Mouse (Mus musculus): ENCODE results near the gene Saysd1. TPM values are rescaled to one million over a fixed set of nuclear protein-coding genes. Genes with fewer than 3 reads are reported as not detected.

Gene Saysd1
- total and polyA plus RNA-seq, 3 experiments, result 2.8 to 7.9 (median 2.8) TPM

- H3K4me3 ChIP-seq (ENCODE audit: low read depth, low read length), result no peak overlapping the region; the same call in 1 of the 2 replicates
- DNase-seq (ENCODE audit: low spot score) (no peak), ATAC-seq (ENCODE audit: extremely low read depth, insufficient number of reproducible peaks, low FRiP score, poor library complexity, severe bottlenecking) (no peak)
- TF ChIP-seq CTCF (IDR thresholded peaks at IDR 0.05; ENCODE audit: low read depth, low read length) (no peak), GATA2 (IDR thresholded peaks at IDR 0.05; ENCODE audit: borderline replicate concordance, low read depth, low read length) (no peak), TAL1 (conservative IDR thresholded peaks at IDR 0.05; ENCODE audit: low read depth, low read length) (no peak), GATA1 (IDR thresholded peaks at IDR 0.05; ENCODE audit: borderline replicate concordance, low read length) (no peak), POLR2AphosphoS5 (IDR thresholded peaks at IDR 0.05; ENCODE audit: insufficient replicate concordance, low read depth, low read length) (no peak)
- peaks cover 73% of the 10 kb centered on the region for H3K36me3 ChIP-seq (replicated peaks)
- H3K4me1 ChIP-seq (ENCODE audit: insufficient read depth, low read depth, low read length), result peaks cover 96% of the 10 kb centered on the region
- no peaks in the 10 kb centered on the region for H3K27me3 ChIP-seq (ENCODE audit: insufficient read depth, low read length)
- no peaks in the 10 kb centered on the region for H3K9me3 ChIP-seq (replicated peaks)
Observed at GRCm38 (mm10) chr14:20169251-20169650, 30.9 kb upstream of the Saysd1 start.

GRCm38 (mm10) chr14:20168478-20168877 lies 30.1 kb upstream of the Saysd1 start:
- DNase-seq (ENCODE audit: low spot score), result no peak
- peaks cover 88% of the 10 kb centered on the region for H3K4me1 ChIP-seq (ENCODE audit: insufficient read depth, low read depth, low read length)
- ATAC-seq (ENCODE audit: extremely low read depth, insufficient number of reproducible peaks, low FRiP score, poor library complexity, severe bottlenecking), result no peak
- no peaks in the 10 kb centered on the region for H3K9me3 ChIP-seq (replicated peaks)
- no peaks in the 10 kb centered on the region for H3K27me3 ChIP-seq (ENCODE audit: insufficient read depth, low read length)
- no peak for TF ChIP-seq CTCF (IDR thresholded peaks at IDR 0.05; ENCODE audit: low read depth, low read length)
- no peak for TF ChIP-seq GATA1 (IDR thresholded peaks at IDR 0.05; ENCODE audit: borderline replicate concordance, low read length)
- no peak for TF ChIP-seq POLR2AphosphoS5 (IDR thresholded peaks at IDR 0.05; ENCODE audit: insufficient replicate concordance, low read depth, low read length)
- no peak for TF ChIP-seq GATA2 (IDR thresholded peaks at IDR 0.05; ENCODE audit: borderline replicate concordance, low read depth, low read length)
- no peak for TF ChIP-seq TAL1 (conservative IDR thresholded peaks at IDR 0.05; ENCODE audit: low read depth, low read length)
- no peak overlapping the region for H3K4me3 ChIP-seq (ENCODE audit: low read depth, low read length)
- H3K36me3 ChIP-seq (replicated peaks), result peaks cover 79% of the 10 kb centered on the region

- no peak for TF ChIP-seq TAL1 (conservative IDR thresholded peaks at IDR 0.05; ENCODE audit: low read depth, low read length)
- TF ChIP-seq CTCF (IDR thresholded peaks at IDR 0.05; ENCODE audit: low read depth, low read length), result no peak
- TF ChIP-seq POLR2AphosphoS5 (IDR thresholded peaks at IDR 0.05; ENCODE audit: insufficient replicate concordance, low read depth, low read length), result no peak
- ATAC-seq (ENCODE audit: extremely low read depth, insufficient number of reproducible peaks, low FRiP score, poor library complexity, severe bottlenecking), result no peak
- no peak for DNase-seq (ENCODE audit: low spot score)
- H3K4me3 ChIP-seq (ENCODE audit: low read depth, low read length), result no peak overlapping the region
- peaks cover 84% of the 10 kb centered on the region for H3K36me3 ChIP-seq (replicated peaks)
- H3K4me1 ChIP-seq (ENCODE audit: insufficient read depth, low read depth, low read length), result peaks cover 86% of the 10 kb centered on the region
- H3K27me3 ChIP-seq (ENCODE audit: insufficient read depth, low read length), result no peaks in the 10 kb centered on the region
- no peaks in the 10 kb centered on the region for H3K9me3 ChIP-seq (replicated peaks)
Observed at GRCm38 (mm10) chr14:20168054-20168453, 29.7 kb upstream of the Saysd1 start.

GRCm38 (mm10) chr14:20165413-20165812 lies 27.1 kb upstream of the Saysd1 start:
- TF ChIP-seq CTCF (IDR thresholded peaks at IDR 0.05; ENCODE audit: low read depth, low read length), result no peak
- no peak for TF ChIP-seq GATA1 (IDR thresholded peaks at IDR 0.05; ENCODE audit: borderline replicate concordance, low read length)
- no peak for TF ChIP-seq TAL1 (conservative IDR thresholded peaks at IDR 0.05; ENCODE audit: low read depth, low read length)
- TF ChIP-seq POLR2AphosphoS5 (IDR thresholded peaks at IDR 0.05; ENCODE audit: insufficient replicate concordance, low read depth, low read length), result no peak
- no peak for TF ChIP-seq GATA2 (IDR thresholded peaks at IDR 0.05; ENCODE audit: borderline replicate concordance, low read depth, low read length)
- no peak for ATAC-seq (ENCODE audit: extremely low read depth, insufficient number of reproducible peaks, low FRiP score, poor library complexity, severe bottlenecking)
- Histone ChIP-seq H3K4me3 (ENCODE audit: low read depth, low read length) (no peak overlapping the region), H3K9me3 (replicated peaks) (no peaks in the 10 kb centered on the region), H3K27me3 (ENCODE audit: insufficient read depth, low read length) (no peaks in the 10 kb centered on the region), H3K4me1 (ENCODE audit: insufficient read depth, low read depth, low read length) (peaks cover 79% of the 10 kb centered on the region), H3K36me3 (replicated peaks) (peaks cover 88% of the 10 kb centered on the region)
- no peak for DNase-seq (ENCODE audit: low spot score)

GRCm38 (mm10) chr14:20164438-20164837 lies 26.1 kb upstream of the Saysd1 start:
- TF ChIP-seq GATA2 (IDR thresholded peaks at IDR 0.05; ENCODE audit: borderline replicate concordance, low read depth, low read length), result no peak
- TF ChIP-seq TAL1 (conservative IDR thresholded peaks at IDR 0.05; ENCODE audit: low read depth, low read length), result no peak

GRCm38 (mm10) chr14:20162686-20163085 lies 24.4 kb upstream of the Saysd1 start:
- H3K27me3 ChIP-seq (ENCODE audit: insufficient read depth, low read length), result no peaks in the 10 kb centered on the region
- H3K9me3 ChIP-seq (replicated peaks), result no peaks in the 10 kb centered on the region
- H3K4me3 ChIP-seq (ENCODE audit: low read depth, low read length), result no peak overlapping the region
- no peak for TF ChIP-seq GATA1 (IDR thresholded peaks at IDR 0.05; ENCODE audit: borderline replicate concordance, low read length)
- TF ChIP-seq POLR2AphosphoS5 (IDR thresholded peaks at IDR 0.05; ENCODE audit: insufficient replicate concordance, low read depth, low read length), result no peak
- no peak for TF ChIP-seq CTCF (IDR thresholded peaks at IDR 0.05; ENCODE audit: low read depth, low read length)
- no peak for TF ChIP-seq TAL1 (conservative IDR thresholded peaks at IDR 0.05; ENCODE audit: low read depth, low read length)
- no peak for TF ChIP-seq GATA2 (IDR thresholded peaks at IDR 0.05; ENCODE audit: borderline replicate concordance, low read depth, low read length)
- ATAC-seq (ENCODE audit: extremely low read depth, insufficient number of reproducible peaks, low FRiP score, poor library complexity, severe bottlenecking), result no peak
- H3K36me3 ChIP-seq (replicated peaks), result peaks cover 89% of the 10 kb centered on the region
- DNase-seq (ENCODE audit: low spot score), result no peak
- peaks cover 64% of the 10 kb centered on the region for H3K4me1 ChIP-seq (ENCODE audit: insufficient read depth, low read depth, low read length)

More at GRCm38 (mm10) chr14:20164438-20164837, 26.1 kb upstream of the Saysd1 start:
- H3K27me3 ChIP-seq (ENCODE audit: insufficient read depth, low read length), result no peaks in the 10 kb centered on the region
- H3K4me3 ChIP-seq (ENCODE audit: low read depth, low read length), result no peak overlapping the region
- no peak for ATAC-seq (ENCODE audit: extremely low read depth, insufficient number of reproducible peaks, low FRiP score, poor library complexity, severe bottlenecking)
- peaks cover 91% of the 10 kb centered on the region for H3K36me3 ChIP-seq (replicated peaks)
- no peak for DNase-seq (ENCODE audit: low spot score)
- H3K9me3 ChIP-seq (replicated peaks), result no peaks in the 10 kb centered on the region
- peaks cover 74% of the 10 kb centered on the region for H3K4me1 ChIP-seq (ENCODE audit: insufficient read depth, low read depth, low read length)

Measured in G1E (cell line).